Mouse (Mus musculus): ENCODE data around the gene Clca3a1. TPM values are rescaled to one million over a fixed set of nuclear protein-coding genes. Genes with fewer than 3 reads are reported as not detected.

Gene Clca3a1
- polyA plus RNA-seq (2014; fragmentation: Illumina TruSeq; extraction: RNeasy Lipid Tissue Mini Kit (QIAGEN cat#74804); ENCODE audit: insufficient read depth, low read depth, low replicate concordance) = 0.83 TPM

DNA sequence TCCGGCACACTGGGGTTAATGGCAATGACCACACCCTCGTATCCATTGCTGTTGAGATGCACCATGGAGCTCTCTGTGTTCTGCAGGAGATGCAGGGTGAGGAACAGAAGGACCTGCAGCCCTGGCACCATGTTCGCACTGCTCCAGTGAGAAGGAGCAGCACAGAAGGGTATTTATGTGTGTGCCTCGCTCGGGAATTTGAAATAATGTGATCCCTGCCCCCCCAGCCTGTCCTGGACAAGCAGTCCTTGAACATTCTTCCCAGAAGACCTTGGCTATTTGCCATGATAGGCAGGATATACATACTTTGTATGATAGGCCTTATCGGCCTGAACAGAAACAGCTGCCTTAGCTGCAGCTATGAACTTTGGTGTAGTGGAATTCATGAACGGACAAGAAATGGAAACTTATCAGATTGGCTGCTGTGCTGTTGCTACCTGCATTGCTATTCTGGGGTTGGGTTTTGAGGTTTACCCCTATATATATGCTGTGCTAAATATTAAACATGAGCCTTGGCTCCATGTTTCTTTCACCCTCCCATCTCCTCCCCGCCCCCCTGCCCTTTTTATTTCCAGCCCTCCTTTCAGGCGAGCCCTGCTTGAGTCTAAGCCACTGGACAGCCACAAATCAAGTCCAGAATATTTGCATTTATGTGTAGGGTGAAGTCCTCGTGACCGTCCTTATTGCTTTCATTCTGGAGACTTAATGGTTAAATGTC lies at the start of gene Clca3a1:
Gene Clca3a1, minus strand, starts transcription at position 386 of the 718 bp plus-strand sequence.

GRCm38 (mm10) chr3:144719901-144720747 lies 40.7 kb downstream of the Clca3a1 start, which contains the start of gene Sh3glb1:
Gene Sh3glb1, minus strand, starts transcription at chr3:144720335.

Other genes starting within 250 kb of the Clca3a1 start
- gene Hs2st1, start 190.8 kb downstream of the Clca3a1 start, polyA plus RNA-seq (2014; fragmentation: Illumina TruSeq; extraction: RNeasy Lipid Tissue Mini Kit (QIAGEN cat#74804); ENCODE audit: insufficient read depth, low read depth, low replicate concordance) = 32.6 TPM
- gene Selenof, start 190.7 kb downstream of the Clca3a1 start, polyA plus RNA-seq (2014; fragmentation: Illumina TruSeq; extraction: RNeasy Lipid Tissue Mini Kit (QIAGEN cat#74804); ENCODE audit: insufficient read depth, low read depth, low replicate concordance) = 537 TPM
- 93.0 TPM for gene Sh3glb1, start 40.6 kb downstream of the Clca3a1 start, polyA plus RNA-seq (2014; fragmentation: Illumina TruSeq; extraction: RNeasy Lipid Tissue Mini Kit (QIAGEN cat#74804); ENCODE audit: insufficient read depth, low read depth, low replicate concordance)
- not detected for gene Clca3a2, start 58.5 kb upstream of the Clca3a1 start, polyA plus RNA-seq (2014; fragmentation: Illumina TruSeq; extraction: RNeasy Lipid Tissue Mini Kit (QIAGEN cat#74804); ENCODE audit: insufficient read depth, low read depth, low replicate concordance)
- not detected for gene Clca3b, start 88.4 kb upstream of the Clca3a1 start, polyA plus RNA-seq (2014; fragmentation: Illumina TruSeq; extraction: RNeasy Lipid Tissue Mini Kit (QIAGEN cat#74804); ENCODE audit: insufficient read depth, low read depth, low replicate concordance)
- not detected for gene Clca4b, start 171.6 kb upstream of the Clca3a1 start, polyA plus RNA-seq (2014; fragmentation: Illumina TruSeq; extraction: RNeasy Lipid Tissue Mini Kit (QIAGEN cat#74804); ENCODE audit: insufficient read depth, low read depth, low replicate concordance)
- gene Clca4a, start 214.1 kb upstream of the Clca3a1 start, polyA plus RNA-seq (2014; fragmentation: Illumina TruSeq; extraction: RNeasy Lipid Tissue Mini Kit (QIAGEN cat#74804); ENCODE audit: insufficient read depth, low read depth, low replicate concordance) = not detected

All from lung, adult 10 weeks (tissue).